Mouse (Mus musculus) erythroblast, adult 5-6 weeks (primary cell): Measurements from ENCODE around the gene Acot11. TPM values are rescaled to one million over a fixed set of nuclear protein-coding genes. Genes with fewer than 3 reads are reported as not detected.
"Not testable (repeated sequence)": the region's sequence is repeated elsewhere in the genome, so short reads cannot be mapped to it uniquely, and the experiment has no call there.

Experiments used
- ATAC-seq: replicated peaks from 2 replicates; pipeline ENCODE4 v1.8.0; 2016; ENCODE audit warnings: moderate number of reproducible peaks, mild to moderate bottlenecking, moderate TSS enrichment, inconsistent platforms; ENCODE audit not compliant: poor library complexity, low FRiP score, severe bottlenecking
- total RNA-seq, 2 experiments: library from RNA; stranded (forward) in 1 of 2; stranded (reverse) in 1 of 2; fragments of 150-400 nt in 1 of 2; fragments of 200-764, 138-1000 nt in 1 of 2; gene quantifications; 2 replicates each; pipeline versions ENCODE4 v1.2.3 to v1.2.4; 2015 to 2017; ENCODE audit warnings: low replicate concordance in 2 of 2

The Acot11 gene
- total RNA-seq, 2 experiments from 2014 or later = 0.19 to 1.3 TPM

- no peak for ATAC-seq
Measured at GRCm38 (mm10) chr4:106785345-106785744, 19.5 kb downstream of the Acot11 start.

GRCm38 (mm10) chr4:106784806-106785205, 20.0 kb downstream of the Acot11 start:
- ATAC-seq = no peak

GRCm38 (mm10) chr4:106783137-106783536, 21.7 kb downstream of the Acot11 start:
- ATAC-seq = no peak

- ATAC-seq = no peak
Measured at GRCm38 (mm10) chr4:106780045-106780444, 24.8 kb downstream of the Acot11 start.

GRCm38 (mm10) chr4:106778116-106778788, 26.5 kb downstream of the Acot11 start:
- no peak for ATAC-seq

- no peak for ATAC-seq
Measured at GRCm38 (mm10) chr4:106776998-106777397, 27.8 kb downstream of the Acot11 start.

- not testable (repeated sequence) for ATAC-seq
Measured at GRCm38 (mm10) chr4:106775767-106776166, 29.0 kb downstream of the Acot11 start.

- ATAC-seq = no peak
Measured at GRCm38 (mm10) chr4:106772558-106772957, 32.2 kb downstream of the Acot11 start.

- ATAC-seq = no peak
Measured at GRCm38 (mm10) chr4:106769306-106769705, 35.5 kb downstream of the Acot11 start.

GRCm38 (mm10) chr4:106764166-106764565, 40.6 kb downstream of the Acot11 start:
- ATAC-seq = no peak

GRCm38 (mm10) chr4:106751726-106752125, 53.1 kb downstream of the Acot11 start:
- ATAC-seq = no peak

- ATAC-seq = no peak
Measured at GRCm38 (mm10) chr4:106749699-106750098, 55.1 kb downstream of the Acot11 start.

- no peak for ATAC-seq
Measured at GRCm38 (mm10) chr4:106747001-106747580, 57.7 kb downstream of the Acot11 start.

GRCm38 (mm10) chr4:106745862-106746261, 58.9 kb downstream of the Acot11 start:
- ATAC-seq = no peak

GRCm38 (mm10) chr4:106737904-106738303, 66.9 kb downstream of the Acot11 start:
- no peak for ATAC-seq

- not testable (repeated sequence) for ATAC-seq
Measured at GRCm38 (mm10) chr4:106736884-106737283, 67.9 kb downstream of the Acot11 start.

- no peak for ATAC-seq
Measured at GRCm38 (mm10) chr4:106733636-106734035, 71.2 kb downstream of the Acot11 start, which contains the start of gene Fam151a. TSS of gene Fam151a (plus strand) at chr4:106733889.

GRCm38 (mm10) chr4:106730814-106731213, 74.0 kb downstream of the Acot11 start, which contains the start of gene Mroh7:
TSS of gene Mroh7 (minus strand) at chr4:106730925.
- no peak for ATAC-seq

GRCm38 (mm10) chr4:106720631-106721030, 84.2 kb downstream of the Acot11 start:
- ATAC-seq = no peak

- ATAC-seq = no peak
Measured at GRCm38 (mm10) chr4:106713622-106714021, 91.2 kb downstream of the Acot11 start.

GRCm38 (mm10) chr4:106708408-106708807, 96.4 kb downstream of the Acot11 start:
- peak; percentile 76 for ATAC-seq
